Mouse (Mus musculus): Measurements from ENCODE around the gene Kcnmb4. TPM values are rescaled to one million over a fixed set of nuclear protein-coding genes. Genes with fewer than 3 reads are reported as not detected.

Kcnmb4 gene
- polyA plus RNA-seq, 1 experiment from 2014 or later: 18.5 TPM

Other genes starting within 250 kb of the Kcnmb4 start
- gene Ptprb, start 198.4 kb downstream of the Kcnmb4 start, polyA plus RNA-seq (2015; fragmentation: Nextera tagmentation; extraction: Ambion mirVana): 2.4 and 2.5 TPM in 2 replicates
- gene Cnot2, start 107.6 kb upstream of the Kcnmb4 start, polyA plus RNA-seq (2015; fragmentation: Nextera tagmentation; extraction: Ambion mirVana): 117 and 122 TPM in 2 replicates